Mouse (Mus musculus): Measurements from ENCODE around the gene Cpa1. TPM values are rescaled to one million over a fixed set of nuclear protein-coding genes. Genes with fewer than 3 reads are reported as not detected.

The Cpa1 gene
- total RNA-seq (2023): 1.6 TPM in 1 of 4 replicates, not detected in the others

GRCm38 (mm10) chr6:30638674-30639268 is at the start of gene Cpa1:
Gene Cpa1, plus strand, starts transcription at chr6:30639218.

GRCm38 (mm10) chr6:30610710-30611109 is 28.3 kb upstream of the Cpa1 start, which contains the start of gene Cpa5:
Gene Cpa5, plus strand, starts transcription at chr6:30611010.

GRCm38 (mm10) chr6:30693350-30693991 is 54.5 kb downstream of the Cpa1 start, which contains the start of gene Cep41:
Gene Cep41, minus strand, starts transcription at chr6:30693749.

Other genes starting within 250 kb of the Cpa1 start
- gene Zc3hc1, start 248.2 kb upstream of the Cpa1 start, total RNA-seq (2023): 29.9 to 43.3 TPM (median 31.1 TPM) in 4 replicates
- 17.6 to 24.6 TPM (median 18.5 TPM) in 4 replicates for gene Klhdc10, start 237.3 kb upstream of the Cpa1 start, total RNA-seq (2023)
- gene Tmem209, start 129.4 kb upstream of the Cpa1 start, total RNA-seq (2023): 32.1 to 35.5 TPM (median 33.7 TPM) in 4 replicates
- 0.81 to 1.8 TPM (median 1.0 TPM) in 3 of 4 replicates, not detected in the other for gene Ssmem1, start 129.4 kb upstream of the Cpa1 start, total RNA-seq (2023)
- not detected in 4 replicates for gene Cpa2, start 97.6 kb upstream of the Cpa1 start, total RNA-seq (2023)
- gene Cpa4, start 70.8 kb upstream of the Cpa1 start, total RNA-seq (2023): not detected in 4 replicates
- gene Cpa5, start 28.2 kb upstream of the Cpa1 start, total RNA-seq (2023): not detected in 4 replicates
- 6.6 to 9.6 TPM (median 7.6 TPM) in 4 replicates for gene Cep41, start 54.5 kb downstream of the Cpa1 start, total RNA-seq (2023)
- gene Mest, start 84.3 kb downstream of the Cpa1 start, total RNA-seq (2023): 0.31 TPM in 1 of 4 replicates, not detected in the others